Mouse (Mus musculus) liver, embryonic 14.5 days (tissue): Measurements from ENCODE around the gene Tulp2. TPM values are rescaled to one million over a fixed set of nuclear protein-coding genes. Genes with fewer than 3 reads are reported as not detected.

Experiments used
- ATAC-seq: fragments of 200-750 bp; cut with Nextera tagmentation; 2 replicates; pipeline ENCODE4 v1.8.0; 2017; ENCODE audit warnings: moderate number of reproducible peaks, mild to moderate bottlenecking, moderate library complexity; ENCODE audit not compliant: insufficient read depth
- DNase-seq, 3 experiments: peaks; one replicate each; pipeline ENCODE4 v3.0.0-alpha.2; 2012 to 2013; ENCODE audit warnings: low read depth in 3 of 3, low spot score in 3 of 3
- H3K27ac ChIP-seq: fragments of 300-500 bp; sonication (generic); 2 replicates; pipeline ENCODE4 v1.5.1; 2014; ENCODE audit warnings: moderate library complexity, mild to moderate bottlenecking, control low read depth, inconsistent platforms
- H3K27me3 ChIP-seq: fragments of 300-500 bp; sonication (generic); 2 replicates; pipeline ENCODE4 v1.6.1; 2014; ENCODE audit warnings: mild to moderate bottlenecking, low read length, moderate library complexity; ENCODE audit not compliant: control insufficient read depth, insufficient read depth
- H3K36me3 ChIP-seq: fragments of 300-500 bp; sonication (generic); replicated peaks from 2 replicates; pipeline ENCODE4 v1.6.1; 2014; ENCODE audit warnings: low read depth; ENCODE audit not compliant: control insufficient read depth, insufficient read depth
- H3K4me1 ChIP-seq, 2 experiments: fragments of 200-500 bp in 1 of 2; fragments of 300-500 bp in 1 of 2; sonication (generic) in 1 of 2; replicated peaks; 2 replicates each; pipeline ENCODE4 v1.6.1; 2012 to 2014; ENCODE audit warnings: antibody characterized with exemption in 1 of 2, inconsistent platforms in 1 of 2, low read length in 1 of 2; ENCODE audit not compliant: control insufficient read depth in 2 of 2, insufficient read depth in 2 of 2
- H3K4me2 ChIP-seq: fragments of 300-500 bp; sonication (generic); 2 replicates; pipeline ENCODE4 v1.6.1; 2014; ENCODE audit warnings: low read depth, mild to moderate bottlenecking, control low read depth, moderate library complexity
- H3K4me3 ChIP-seq, 2 experiments: fragments of 200-500 bp in 1 of 2; fragments of 300-500 bp in 1 of 2; sonication (generic) in 1 of 2; 2 replicates each; pipeline ENCODE4 v1.5.1; 2012 to 2014; ENCODE audit warnings: low read depth in 2 of 2, low read length in 2 of 2, mild to moderate bottlenecking in 2 of 2, control low read depth in 1 of 2, inconsistent platforms in 1 of 2, moderate library complexity in 1 of 2; ENCODE audit not compliant: insufficient read depth in 1 of 2
- H3K9ac ChIP-seq: fragments of 300-500 bp; sonication (generic); replicated peaks from 2 replicates; pipeline ENCODE4 v1.6.1; 2014; ENCODE audit warnings: mild to moderate bottlenecking, control low read depth, moderate library complexity
- H3K9me3 ChIP-seq: fragments of 300-500 bp; sonication (generic); 2 replicates; pipeline ENCODE4 v1.6.1; 2016; ENCODE audit warnings: low read length, mixed read lengths; ENCODE audit not compliant: control insufficient read depth
- CTCF ChIP-seq: IDR thresholded peaks from 2 replicates; pipeline ENCODE4 v1.5.1; 2016; ENCODE audit warnings: antibody characterized with exemption, low read depth, control low read depth
- EP300 ChIP-seq: IDR thresholded peaks from 2 replicates; pipeline ENCODE4 v1.6.1; 2016; ENCODE audit warnings: antibody characterized with exemption, low read depth
- WGBS: fragments of 180-500 bp; shearing (Covaris S2); extraction: QIAGEN DNeasy Blood & Tissue Kit; methylation state at CpG from one replicate; pipeline ENCODE4 v1.1.7; 2014; ENCODE audit not compliant: insufficient replicate concordance; 5-methylcytosine and 5-hydroxymethylcytosine counted together
- polyA plus RNA-seq, 2 experiments: library from polyadenylated mRNA; depleted of rRNA in 1 of 2; stranded (reverse) in 1 of 2; unstranded in 1 of 2; fragments of >200 nt; fragmentation: Nextera tagmentation in 1 of 2; extraction: Ambion mirVana in 1 of 2; gene quantifications; 2 replicates each; pipeline versions ENCODE4 v1.2.1 to v1.2.3; 2012 to 2014

Tulp2 gene
- polyA plus RNA-seq, 2 experiments = 0.13 to 0.47 TPM

DNA sequence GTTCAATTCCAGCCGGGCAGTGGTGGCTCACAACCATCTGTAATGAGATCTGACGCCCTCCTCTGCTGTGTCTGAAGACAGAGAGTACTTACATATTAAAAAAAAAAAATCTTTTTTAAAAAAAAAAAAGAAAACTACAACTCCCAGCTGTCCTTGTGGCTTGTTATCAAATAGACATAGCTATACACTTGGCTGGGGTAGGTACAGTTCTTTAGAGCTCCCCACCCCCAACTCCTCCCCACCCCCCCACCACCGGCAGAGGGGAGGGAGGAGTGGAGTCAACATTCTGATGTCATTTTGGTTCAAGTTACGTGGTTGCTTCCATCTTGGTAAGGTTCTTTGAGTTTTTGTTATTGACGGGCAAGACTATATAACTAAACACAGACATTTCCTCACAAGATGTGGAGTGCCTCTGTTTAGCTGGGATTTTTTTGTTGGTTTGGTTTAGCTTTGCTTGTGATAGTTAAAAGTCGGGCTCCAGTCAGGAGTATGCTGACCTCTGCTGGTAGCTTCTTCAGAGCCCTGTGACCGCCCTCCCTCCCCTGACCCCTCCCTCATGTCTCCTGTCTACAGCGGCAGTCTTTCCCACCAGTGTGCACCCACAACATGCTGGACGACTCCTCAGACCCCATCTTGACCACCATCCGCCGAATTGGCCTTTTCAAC lies 34.2 kb upstream of the Tulp2 start:
- no peak overlapping the region for H3K27ac ChIP-seq
- peak overlapping the region; percentile 33 for H3K4me2 ChIP-seq
- H3K36me3 ChIP-seq = no peaks in the 10 kb centered on the region
- DNase-seq (no peak), ATAC-seq (peak; percentile 51; the same call in 1 of the 2 replicates)
- peaks cover 6 to 13% of the 10 kb centered on the region in 2 experiments for H3K4me1 ChIP-seq
- peak overlapping the region in 1 of 2 experiments; percentile 48; a peak in 3 of 4 replicates for H3K4me3 ChIP-seq
- no peaks in the 10 kb centered on the region for H3K9me3 ChIP-seq
- WGBS = 23% methylated on average over 11 of the region's 11 CpGs
- TF ChIP-seq CTCF (peak; percentile 78), EP300 (no peak)
- H3K27me3 ChIP-seq = no peaks in the 10 kb centered on the region
- no peak overlapping the region for H3K9ac ChIP-seq

DNA sequence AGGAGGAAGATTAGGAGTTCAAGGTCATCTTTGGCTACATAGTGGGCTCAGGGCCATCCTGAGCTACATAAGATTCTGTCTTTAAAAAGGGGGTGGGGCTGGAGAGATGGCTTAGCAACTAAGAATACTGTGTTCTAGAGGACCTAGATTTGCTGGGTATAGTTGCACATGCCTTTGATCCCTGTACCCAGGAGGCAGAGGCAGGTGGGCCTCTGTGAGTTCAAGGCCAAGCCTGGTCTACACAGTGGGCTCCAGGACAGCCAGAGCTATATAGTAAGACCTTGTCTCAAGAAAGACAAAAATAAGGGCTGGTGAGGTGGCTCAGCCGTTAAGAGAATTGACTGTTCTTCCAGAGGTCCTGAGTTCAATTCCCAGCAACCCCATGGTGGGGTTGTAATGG lies 31.7 kb upstream of the Tulp2 start:
- Histone ChIP-seq H3K9me3 (no peaks in the 10 kb centered on the region), H3K27ac (no peak overlapping the region), H3K27me3 (no peaks in the 10 kb centered on the region), H3K4me1 (peaks cover 6 to 9% of the 10 kb centered on the region in 2 experiments), H3K4me3 (no peak overlapping the region), H3K9ac (no peak overlapping the region), H3K4me2 (no peak overlapping the region), H3K36me3 (no peaks in the 10 kb centered on the region)
- no peak for TF ChIP-seq CTCF
- TF ChIP-seq EP300 = no peak
- 90% methylated on average over 1 of the region's 1 CpGs for WGBS
- no peak for ATAC-seq
- DNase-seq = no peak

DNA sequence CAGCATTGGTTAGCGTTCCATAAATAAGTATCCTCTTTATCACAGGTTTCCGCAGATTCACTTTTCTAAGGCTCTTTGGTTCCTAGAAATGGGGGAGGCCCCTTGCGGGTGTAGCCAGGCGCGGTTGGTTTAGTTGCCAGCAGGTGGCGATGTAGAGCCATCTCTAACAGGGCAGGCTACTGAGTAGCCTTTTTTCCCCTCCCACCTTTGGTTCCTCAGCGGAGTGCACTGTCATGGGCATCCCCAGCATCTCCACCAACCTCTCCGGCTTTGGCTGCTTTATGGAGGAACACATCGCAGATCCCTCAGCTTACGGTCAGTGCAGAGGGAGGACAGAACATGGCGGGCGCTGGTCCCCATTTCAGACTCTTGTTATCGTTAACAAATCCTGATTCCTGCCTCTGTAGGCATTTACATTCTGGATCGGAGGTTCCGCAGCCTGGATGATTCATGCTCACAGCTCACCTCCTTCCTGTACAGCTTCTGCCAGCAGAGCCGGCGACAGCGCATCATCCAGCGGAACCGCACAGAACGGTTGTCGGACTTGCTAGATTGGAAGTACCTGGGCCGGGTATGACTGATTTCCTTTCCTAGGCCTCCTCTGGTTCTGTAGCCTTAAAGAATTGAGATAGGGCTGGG lies 30.2 kb upstream of the Tulp2 start:
- H3K4me1 ChIP-seq = peaks cover 6 to 9% of the 10 kb centered on the region in 2 experiments
- H3K27ac ChIP-seq = no peak overlapping the region
- H3K36me3 ChIP-seq = no peaks in the 10 kb centered on the region; the same call in 1 of the 2 replicates
- H3K4me3 ChIP-seq = no peak overlapping the region
- H3K27me3 ChIP-seq = no peaks in the 10 kb centered on the region
- peak overlapping the region; percentile 3; the same call in 1 of the 2 replicates for H3K4me2 ChIP-seq
- 50% methylated on average over 23 of the region's 23 CpGs for WGBS
- no peak overlapping the region for H3K9ac ChIP-seq
- DNase-seq (peak; percentile 70 to 81 (median 71)), ATAC-seq (peak; percentile 77)
- TF ChIP-seq CTCF (peak; percentile 98), EP300 (no peak)
- no peaks in the 10 kb centered on the region for H3K9me3 ChIP-seq

DNA sequence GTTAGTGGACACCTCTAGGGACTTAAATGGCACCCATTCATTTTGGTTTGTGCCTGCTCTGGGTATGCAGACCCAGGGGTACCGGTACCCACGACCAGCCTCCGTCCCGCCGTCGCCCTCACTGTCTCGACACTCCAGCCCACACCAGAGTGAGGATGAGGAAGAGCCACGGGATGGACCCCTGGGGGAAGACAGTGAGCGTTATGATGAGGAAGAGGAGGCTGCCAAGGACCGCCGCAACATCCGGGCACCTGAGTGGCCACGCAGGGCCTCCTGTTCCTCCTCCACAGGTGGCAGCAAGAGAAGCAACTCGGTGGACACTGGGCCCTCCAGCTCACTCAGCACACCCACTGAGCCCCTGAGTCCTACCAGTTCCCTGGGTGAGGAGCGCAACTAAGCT lies 26.7 kb upstream of the Tulp2 start:
- H3K9me3 ChIP-seq = no peaks in the 10 kb centered on the region
- WGBS = 85% methylated on average over 15 of the region's 15 CpGs
- DNase-seq = no peak
- H3K27me3 ChIP-seq = no peaks in the 10 kb centered on the region
- no peak overlapping the region for H3K27ac ChIP-seq
- H3K4me3 ChIP-seq = no peak overlapping the region
- no peak for TF ChIP-seq EP300
- TF ChIP-seq CTCF = no peak
- peaks cover 18 to 24% of the 10 kb centered on the region in 2 experiments for H3K4me1 ChIP-seq
- H3K4me2 ChIP-seq = no peak overlapping the region
- no peak for ATAC-seq
- peaks cover 17% of the 10 kb centered on the region for H3K36me3 ChIP-seq
- no peak overlapping the region for H3K9ac ChIP-seq

DNA sequence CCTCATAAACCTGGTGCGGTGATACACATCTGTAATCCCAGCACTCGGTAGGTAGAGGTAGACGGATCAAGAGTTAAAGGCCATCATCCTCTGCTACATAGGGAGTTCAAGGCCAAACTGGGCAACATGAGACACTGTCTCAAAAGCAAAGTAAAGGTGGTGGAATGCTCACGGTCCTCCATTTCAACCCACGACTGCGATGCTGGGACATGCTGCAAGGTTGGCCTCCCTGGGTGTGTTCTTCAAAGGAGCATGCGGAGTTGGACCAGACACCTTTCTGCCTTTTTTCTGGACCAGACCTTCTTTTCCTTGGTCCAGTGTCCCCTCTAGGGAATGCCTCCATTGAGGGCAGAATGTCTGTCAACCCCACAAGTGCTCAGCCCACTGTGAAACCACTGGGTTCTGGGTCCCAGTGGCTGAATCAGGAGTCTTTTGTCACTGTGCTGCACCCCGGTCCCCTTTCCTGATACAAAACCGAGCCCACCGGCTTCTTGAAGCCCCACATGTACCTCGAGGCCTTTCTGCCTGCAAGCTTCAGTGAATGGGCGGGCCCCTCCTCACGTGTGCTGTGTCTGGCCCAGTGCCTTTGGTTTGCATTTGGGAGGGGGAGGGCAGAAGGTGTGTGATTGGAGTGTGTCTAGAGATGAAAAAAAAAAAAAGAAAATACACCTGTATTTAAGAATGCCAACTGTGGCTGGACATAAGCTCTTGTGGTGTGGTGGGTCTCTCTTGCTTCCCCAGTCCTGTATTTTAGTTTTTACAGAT lies 25.6 kb upstream of the Tulp2 start:
- H3K9ac ChIP-seq = no peak overlapping the region
- H3K4me1 ChIP-seq = peaks cover 28 to 32% of the 10 kb centered on the region in 2 experiments
- no peak overlapping the region for H3K4me3 ChIP-seq
- no peaks in the 10 kb centered on the region for H3K27me3 ChIP-seq
- peak overlapping the region; percentile 27 for H3K27ac ChIP-seq
- DNase-seq (no peak), ATAC-seq (no peak)
- TF ChIP-seq EP300 (no peak), CTCF (no peak)
- H3K9me3 ChIP-seq = no peaks in the 10 kb centered on the region
- 76% methylated on average over 13 of the region's 13 CpGs for WGBS
- H3K4me2 ChIP-seq = no peak overlapping the region
- H3K36me3 ChIP-seq = peaks cover 17% of the 10 kb centered on the region
